Mouse (Mus musculus): ENCODE data around the gene Ptprm.

DNA sequence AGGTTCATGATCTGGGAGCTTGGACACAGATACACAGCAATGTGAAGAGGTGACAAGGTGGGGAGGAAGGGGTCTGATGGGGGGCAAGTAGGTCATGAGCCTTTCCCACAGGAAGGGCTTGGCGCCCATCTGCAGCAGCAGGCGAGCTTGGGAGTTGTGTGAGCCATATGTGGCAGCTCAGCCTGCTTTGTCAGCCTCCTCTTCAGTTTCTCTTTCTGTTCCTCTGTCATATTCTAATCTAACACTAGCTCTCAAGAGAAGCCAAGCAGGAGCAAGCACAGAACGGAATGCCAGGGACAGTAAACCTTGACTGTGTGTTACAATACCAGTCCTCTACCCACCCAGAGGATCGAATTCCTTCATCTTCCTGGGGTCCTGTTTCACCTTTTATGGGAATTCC is 94.2 kb downstream of the Ptprm start:
- TF ChIP-seq EP300 (IDR thresholded peaks at IDR 0.05; ENCODE audit: low read depth) (no peak), CTCF (IDR thresholded peaks at IDR 0.05; ENCODE audit: low read depth) (no peak)

Data from liver, embryonic 14.5 days (tissue).